ENCODE assay signal across 22 mouse cellular contexts in genomic region chr15:77251706-77252105, GRCm38 (mm10). TPM values are rescaled to one million over a fixed set of nuclear protein-coding genes. Genes with fewer than 3 reads are reported as not detected.
DNase-seq lines count a peak whose midpoint lies in the region; ATAC-seq and TF ChIP-seq lines count a peak whose summit lies in the region.
"Had no signal": no experiment of that assay in that cellular context is flagged by ENCODE, and none has a peak within 500 bp of the region (broad histone marks: within the 10 kb centered on the region; RNA-seq: fewer than 3 reads in every experiment).

No protein-coding gene starts in this region.

- no peak for TF ChIP-seq CTCF in left cerebral cortex, adult 2 months (IDR thresholded peaks at IDR 0.05)

- H3K9ac ChIP-seq in embryonic facial prominence, embryonic 13.5 days: no peak overlapping the region
- no peak overlapping the region for H3K9ac ChIP-seq in limb, embryonic 11.5 days (ENCODE audit: low read length)
- H3K9ac ChIP-seq: forebrain, embryonic 13.5 days; kidney, embryonic 15.5 days; limb, embryonic 13.5 days; liver, embryonic 14.5 days; lung, embryonic 15.5 days; midbrain, embryonic 12.5 days; neural tube, embryonic 13.5 days had no signal

- DNase-seq in embryonic facial prominence, embryonic 10.5 days (ENCODE audit: low spot score): no peak
- no peak for DNase-seq in left cerebral cortex, adult 2 months (ENCODE audit: extremely low spot score in 1 of 2, low spot score in 2 of 2)
- no peak for DNase-seq in left cerebral cortex, adult 18-20 months (ENCODE audit: low spot score in 2 of 2)
- peak; percentile 32 for DNase-seq in NIH3T3 (ENCODE audit: low read depth)
- DNase-seq in limb, embryonic 11.5 days (ENCODE audit: low spot score): no peak
- DNase-seq in urinary bladder, postnatal 14 days (ENCODE audit: low spot score): no peak
- DNase-seq: adrenal gland, postnatal 14 days; cerebellum, adult 11-12 months; cerebellum, adult 9-11 months; gastrocnemius, postnatal 36 days; kidney, adult 18-20 months; kidney, postnatal 25 days; lung, postnatal 36 days had no signal

- 69% methylated on average over 3 of the region's 3 CpGs for WGBS in embryonic facial prominence, embryonic 13.5 days
- 75% methylated on average over 3 of the region's 3 CpGs for WGBS in embryonic facial prominence, embryonic 10.5 days
- WGBS in limb, embryonic 11.5 days: 78% methylated on average over 3 of the region's 3 CpGs

- H3K4me3 ChIP-seq in embryonic facial prominence, embryonic 13.5 days: no peak overlapping the region
- no peak overlapping the region for H3K4me3 ChIP-seq in embryonic facial prominence, embryonic 10.5 days
- H3K4me3 ChIP-seq in left cerebral cortex, adult 2 months: no peak overlapping the region
- no peak overlapping the region for H3K4me3 ChIP-seq in limb, embryonic 11.5 days (ENCODE audit: low read depth, low read length)
- H3K4me3 ChIP-seq: forebrain, embryonic 13.5 days; kidney, embryonic 15.5 days; limb, embryonic 13.5 days; lung, embryonic 15.5 days; midbrain, embryonic 12.5 days; neural tube, embryonic 13.5 days had no signal

- no peaks in the 10 kb centered on the region for H3K27me3 ChIP-seq in embryonic facial prominence, embryonic 13.5 days
- H3K27me3 ChIP-seq in embryonic facial prominence, embryonic 10.5 days (replicated peaks; ENCODE audit: low read depth, poor library complexity, severe bottlenecking): no peaks in the 10 kb centered on the region
- H3K27me3 ChIP-seq in limb, embryonic 11.5 days (ENCODE audit: control insufficient read depth, insufficient read depth, low read length): no peaks in the 10 kb centered on the region
- H3K27me3 ChIP-seq: forebrain, embryonic 13.5 days; kidney, embryonic 15.5 days; limb, embryonic 13.5 days; lung, embryonic 15.5 days; midbrain, embryonic 12.5 days; neural tube, embryonic 13.5 days had no signal

- peaks cover 70% of the 10 kb centered on the region for H3K4me1 ChIP-seq in embryonic facial prominence, embryonic 13.5 days
- peaks cover 89% of the 10 kb centered on the region for H3K4me1 ChIP-seq in embryonic facial prominence, embryonic 10.5 days
- peaks cover 47% of the 10 kb centered on the region for H3K4me1 ChIP-seq in limb, embryonic 11.5 days (ENCODE audit: control insufficient read depth, insufficient read depth, low read length)

- no peaks in the 10 kb centered on the region for H3K9me3 ChIP-seq in embryonic facial prominence, embryonic 13.5 days
- H3K9me3 ChIP-seq in embryonic facial prominence, embryonic 10.5 days: no peaks in the 10 kb centered on the region
- H3K9me3 ChIP-seq in limb, embryonic 11.5 days (ENCODE audit: control insufficient read depth, low read length): no peaks in the 10 kb centered on the region
- H3K9me3 ChIP-seq: forebrain, embryonic 13.5 days; kidney, embryonic 15.5 days; limb, embryonic 13.5 days; lung, embryonic 15.5 days; midbrain, embryonic 12.5 days; neural tube, embryonic 13.5 days had no signal

- ATAC-seq in embryonic facial prominence, embryonic 13.5 days (ENCODE audit: insufficient number of reproducible peaks, insufficient read depth, low FRiP score, low TSS enrichment, low read depth): no peak
- ATAC-seq in limb, embryonic 11.5 days (ENCODE audit: insufficient number of reproducible peaks, low FRiP score, low TSS enrichment, low read depth): no peak
- ATAC-seq: forebrain, embryonic 13.5 days; hindbrain, embryonic 16.5 days had no signal

- H3K4me2 ChIP-seq in embryonic facial prominence, embryonic 13.5 days: no peak overlapping the region
- no peak overlapping the region for H3K4me2 ChIP-seq in limb, embryonic 11.5 days (ENCODE audit: low read depth, severe bottlenecking)
- H3K4me2 ChIP-seq: forebrain, embryonic 13.5 days; kidney, embryonic 15.5 days; lung, embryonic 15.5 days; midbrain, embryonic 12.5 days; neural tube, embryonic 13.5 days had no signal

- no peaks in the 10 kb centered on the region for H3K36me3 ChIP-seq in embryonic facial prominence, embryonic 13.5 days
- H3K36me3 ChIP-seq in embryonic facial prominence, embryonic 10.5 days (replicated peaks): no peaks in the 10 kb centered on the region
- no peaks in the 10 kb centered on the region for H3K36me3 ChIP-seq in limb, embryonic 11.5 days (ENCODE audit: control insufficient read depth, insufficient read depth, low read length)
- H3K36me3 ChIP-seq: kidney, embryonic 15.5 days; limb, embryonic 13.5 days; lung, embryonic 15.5 days; midbrain, embryonic 12.5 days; neural tube, embryonic 13.5 days had no signal

- intact Hi-C loops in left cerebral cortex, adult 2 months (cut with DNase I): loop anchor here (5.0 kb wide), 1 partner anchor 56 kb away; the partner anchor contains the start of gene Rbfox2

- peak overlapping the region; percentile 57; the same call in 1 of the 2 replicates for H3K27ac ChIP-seq in embryonic facial prominence, embryonic 13.5 days
- H3K27ac ChIP-seq in embryonic facial prominence, embryonic 10.5 days (replicated peaks): no peak overlapping the region
- H3K27ac ChIP-seq in left cerebral cortex, adult 2 months: peak overlapping the region; percentile 69
- H3K27ac ChIP-seq in limb, embryonic 11.5 days (replicated peaks; ENCODE audit: low read depth, low read length): peak overlapping the region; percentile 85; the same call in 1 of the 2 replicates
- H3K27ac ChIP-seq: forebrain, embryonic 13.5 days; kidney, embryonic 15.5 days; liver, embryonic 14.5 days; lung, embryonic 15.5 days; midbrain, embryonic 12.5 days; neural tube, embryonic 13.5 days had no signal

RNA-seq across cellular contexts. Expression of gene Rbfox2, which starts 55.1 kb away (rescaled TPM):
- 57.8 and 66.7 TPM in 2 replicates for polyA plus RNA-seq in embryonic facial prominence, embryonic 13.5 days (2015; fragmentation: Nextera tagmentation; extraction: Ambion mirVana)
- polyA plus RNA-seq in embryonic facial prominence, embryonic 10.5 days (2016; fragmentation: Nextera tagmentation; extraction: Ambion mirVana): 60.7 and 61.9 TPM in 2 replicates
- 100 to 1,000 TPM; 248 to 258 TPM for total RNA-seq in left cerebral cortex, adult 2 months (2021)
- 100 to 1,000 TPM; 239 to 240 TPM for total RNA-seq in left cerebral cortex, adult 18-20 months (2021)
- 71.5 and 74.2 TPM in 2 replicates for polyA plus RNA-seq in limb, embryonic 11.5 days (2014; fragmentation: Nextera tagmentation; extraction: Ambion mirVana)
